Mouse (Mus musculus): Measurements from ENCODE around the gene Procr. TPM values are rescaled to one million over a fixed set of nuclear protein-coding genes. Genes with fewer than 3 reads are reported as not detected.

Gene Procr
- 2.8 and 4.1 TPM in 2 replicates for polyA plus RNA-seq (2015; fragmentation: Nextera tagmentation; extraction: Ambion mirVana)

DNA sequence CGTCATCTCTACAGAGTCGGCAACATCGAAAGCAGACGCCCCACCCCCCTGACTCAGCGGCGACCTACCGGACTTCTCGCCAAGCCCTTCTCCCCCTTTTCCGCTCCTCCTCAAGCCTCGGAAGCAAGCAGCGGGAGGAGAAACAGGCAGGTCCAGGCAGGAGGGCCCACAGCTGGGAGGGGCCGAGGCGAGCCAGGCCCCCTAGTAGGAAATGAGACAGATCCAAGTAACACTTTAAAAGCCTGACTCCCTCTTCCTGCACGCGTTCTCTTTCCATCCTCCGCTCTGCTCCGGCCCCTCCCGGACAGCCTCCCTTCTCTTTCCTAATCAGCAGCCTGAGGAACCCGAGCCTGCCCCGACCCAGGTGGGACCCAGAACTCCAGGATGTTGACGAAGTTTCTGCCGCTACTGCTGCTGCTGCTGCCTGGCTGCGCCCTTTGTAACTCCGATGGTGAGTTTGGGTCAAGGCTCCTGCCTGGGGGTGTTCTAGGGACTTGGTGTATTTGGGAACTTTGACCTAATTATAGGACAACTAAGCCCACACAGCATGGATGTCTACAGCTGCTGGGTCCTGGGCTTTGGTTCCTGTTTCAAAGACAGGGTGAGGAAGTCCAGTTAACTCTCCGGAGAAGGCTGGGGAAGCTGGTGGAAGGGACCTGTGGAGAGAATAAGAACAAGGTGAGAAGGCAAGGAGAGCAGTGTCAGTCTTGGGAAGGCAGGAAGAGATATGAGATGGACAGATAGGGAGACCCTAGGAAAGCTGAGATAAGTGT is at the start of gene Procr:
Procr (plus strand) TSS at position 104 of the 773 bp plus-strand sequence.
- Histone ChIP-seq H3K4me3 (peak within 1 kb of the TSS; percentile 23), H3K27ac (no peak within 1 kb of the TSS), H3K4me1 (replicated peaks) (peaks cover 6% of the 10 kb centered on the region), H3K4me2 (peak within 1 kb of the TSS; percentile 54), H3K36me3 (no peaks in the 10 kb centered on the region), H3K9me3 (no peaks in the 10 kb centered on the region), H3K27me3 (peaks cover 17% of the 10 kb centered on the region), H3K9ac (peak within 1 kb of the TSS; percentile 58)
- 3% methylated on average over 25 of the region's 25 CpGs for WGBS
- ATAC-seq (ENCODE audit: low FRiP score): no peak

GRCm38 (mm10) chr2:155701399-155701919 is 49.5 kb upstream of the Procr start:
- no peak overlapping the region for H3K27ac ChIP-seq
- no peak overlapping the region for H3K4me3 ChIP-seq
- no peaks in the 10 kb centered on the region for H3K27me3 ChIP-seq
- 91% methylated on average over 19 of the region's 19 CpGs for WGBS
- no peaks in the 10 kb centered on the region for H3K4me1 ChIP-seq (replicated peaks)
- peaks cover 57% of the 10 kb centered on the region for H3K36me3 ChIP-seq
- no peaks in the 10 kb centered on the region for H3K9me3 ChIP-seq
- no peak overlapping the region for H3K4me2 ChIP-seq
- no peak overlapping the region for H3K9ac ChIP-seq
- no peak for ATAC-seq (ENCODE audit: low FRiP score)

DNA sequence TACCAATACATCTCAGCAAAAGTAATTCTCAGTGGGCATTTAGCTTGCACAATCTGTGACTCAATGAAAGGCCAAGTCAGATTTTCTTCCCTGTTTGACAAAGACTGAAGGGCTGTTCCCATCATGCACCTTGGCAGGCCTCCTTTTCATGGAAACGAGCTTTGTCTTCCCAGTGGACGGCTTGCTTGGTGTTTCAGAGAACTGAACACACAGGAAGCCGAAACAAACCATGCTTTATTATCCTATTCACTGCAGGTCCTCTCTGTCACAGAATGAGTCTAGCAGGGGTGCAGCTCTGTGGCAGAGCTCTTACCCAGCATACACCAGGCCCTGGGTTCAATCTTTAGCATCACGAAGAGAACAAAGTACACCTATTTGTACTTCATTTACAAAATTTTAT is 47.3 kb upstream of the Procr start:
- Histone ChIP-seq H3K4me1 (replicated peaks) (peaks cover 4% of the 10 kb centered on the region; the same call in 1 of the 2 replicates), H3K9ac (no peak overlapping the region), H3K36me3 (peaks cover 74% of the 10 kb centered on the region), H3K4me3 (no peak overlapping the region), H3K27me3 (no peaks in the 10 kb centered on the region), H3K27ac (no peak overlapping the region), H3K9me3 (no peaks in the 10 kb centered on the region), H3K4me2 (no peak overlapping the region)
- no peak for ATAC-seq (ENCODE audit: low FRiP score)
- 11% methylated on average over 4 of the region's 4 CpGs for WGBS

DNA sequence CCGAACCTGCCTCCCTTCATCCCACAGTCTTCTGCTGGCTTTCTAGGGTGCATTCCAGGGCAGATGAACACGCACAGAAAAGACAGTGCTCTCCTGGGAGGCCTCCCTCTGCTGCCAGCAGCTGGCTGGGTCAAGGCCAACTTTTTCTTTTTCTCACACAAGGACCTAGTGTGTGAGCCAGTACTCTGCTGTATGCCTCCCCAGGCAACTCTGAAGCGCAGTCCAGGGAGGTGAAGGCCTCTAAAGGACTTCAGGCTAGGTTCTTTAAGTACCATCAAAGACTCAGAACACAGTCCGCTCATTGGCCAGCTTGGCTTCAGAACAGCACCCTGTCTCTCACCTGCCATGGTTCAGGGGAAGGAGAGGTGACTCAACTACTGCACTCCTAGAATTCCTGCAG is 43.7 kb upstream of the Procr start:
- Histone ChIP-seq H3K4me2 (no peak overlapping the region), H3K9ac (no peak overlapping the region), H3K4me3 (no peak overlapping the region), H3K9me3 (no peaks in the 10 kb centered on the region), H3K4me1 (replicated peaks) (peaks cover 4% of the 10 kb centered on the region; the same call in 1 of the 2 replicates), H3K27ac (no peak overlapping the region), H3K36me3 (peaks cover 90% of the 10 kb centered on the region), H3K27me3 (no peaks in the 10 kb centered on the region)
- 76% methylated on average over 4 of the region's 4 CpGs for WGBS
- no peak for ATAC-seq (ENCODE audit: low FRiP score)

GRCm38 (mm10) chr2:155710557-155710956 is 40.4 kb upstream of the Procr start:
- WGBS: 89% methylated on average over 11 of the region's 11 CpGs
- Histone ChIP-seq H3K27ac (no peak overlapping the region), H3K4me2 (no peak overlapping the region), H3K36me3 (peaks cover 93% of the 10 kb centered on the region), H3K4me1 (replicated peaks) (peaks cover 4% of the 10 kb centered on the region; the same call in 1 of the 2 replicates), H3K27me3 (no peaks in the 10 kb centered on the region), H3K9ac (no peak overlapping the region), H3K4me3 (no peak overlapping the region), H3K9me3 (no peaks in the 10 kb centered on the region)
- no peak for ATAC-seq (ENCODE audit: low FRiP score)

- no peak for ATAC-seq (ENCODE audit: low FRiP score)
- H3K4me2 ChIP-seq: no peak overlapping the region
- no peak overlapping the region for H3K4me3 ChIP-seq
- no peaks in the 10 kb centered on the region for H3K9me3 ChIP-seq
- 86% methylated on average over 12 of the region's 12 CpGs for WGBS
- H3K4me1 ChIP-seq (replicated peaks): no peaks in the 10 kb centered on the region
- H3K27me3 ChIP-seq: no peaks in the 10 kb centered on the region
- H3K27ac ChIP-seq: no peak overlapping the region
- H3K36me3 ChIP-seq: peaks cover 94% of the 10 kb centered on the region
- no peak overlapping the region for H3K9ac ChIP-seq
These were observed 33.6 kb upstream of the Procr start for GRCm38 (mm10) chr2:155717082-155717990.

GRCm38 (mm10) chr2:155720585-155720984 is 30.3 kb upstream of the Procr start:
- Histone ChIP-seq H3K4me2 (no peak overlapping the region), H3K9me3 (no peaks in the 10 kb centered on the region), H3K9ac (no peak overlapping the region), H3K4me3 (no peak overlapping the region), H3K27ac (no peak overlapping the region), H3K4me1 (replicated peaks) (no peaks in the 10 kb centered on the region), H3K36me3 (peaks cover 91% of the 10 kb centered on the region), H3K27me3 (no peaks in the 10 kb centered on the region)
- 94% methylated on average over 5 of the region's 5 CpGs for WGBS
- ATAC-seq (ENCODE audit: low FRiP score): no peak

- no peaks in the 10 kb centered on the region for H3K27me3 ChIP-seq
- no peak overlapping the region for H3K4me3 ChIP-seq
- H3K36me3 ChIP-seq: peaks cover 73% of the 10 kb centered on the region
- no peak overlapping the region for H3K4me2 ChIP-seq
- no peak overlapping the region for H3K27ac ChIP-seq
- H3K9me3 ChIP-seq: no peaks in the 10 kb centered on the region
- peaks cover 14% of the 10 kb centered on the region for H3K4me1 ChIP-seq (replicated peaks)
- WGBS: 84% methylated on average over 5 of the region's 5 CpGs
- H3K9ac ChIP-seq: no peak overlapping the region
- ATAC-seq (ENCODE audit: low FRiP score): no peak
These were observed 26.9 kb upstream of the Procr start for GRCm38 (mm10) chr2:155724036-155724435.

GRCm38 (mm10) chr2:155724526-155724925 is 26.4 kb upstream of the Procr start:
- Histone ChIP-seq H3K9ac (no peak overlapping the region), H3K27ac (no peak overlapping the region), H3K4me2 (no peak overlapping the region), H3K36me3 (peaks cover 68% of the 10 kb centered on the region), H3K27me3 (no peaks in the 10 kb centered on the region), H3K9me3 (no peaks in the 10 kb centered on the region), H3K4me1 (replicated peaks) (peaks cover 14% of the 10 kb centered on the region), H3K4me3 (no peak overlapping the region)
- ATAC-seq (ENCODE audit: low FRiP score): no peak
- WGBS: 93% methylated on average over 6 of the region's 6 CpGs

DNA sequence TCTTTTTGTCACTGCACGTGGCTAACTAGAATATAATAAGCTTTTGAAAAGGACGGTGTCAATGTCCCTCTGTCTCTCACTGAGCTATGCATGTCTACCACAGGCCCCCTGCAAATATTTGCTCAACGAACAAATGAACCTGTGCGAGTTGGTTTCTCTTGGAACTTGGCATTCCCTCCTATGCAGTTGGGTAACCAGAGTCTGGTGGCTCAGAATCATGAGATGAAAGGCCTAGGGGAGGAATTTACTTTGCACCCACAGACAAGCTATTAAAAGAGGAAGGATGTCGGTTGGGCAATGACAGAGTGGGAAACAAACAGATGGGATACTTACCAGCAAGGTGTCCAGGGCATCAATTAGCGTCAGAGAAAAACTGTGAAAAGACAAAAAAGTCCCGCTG is 24.6 kb upstream of the Procr start:
- Histone ChIP-seq H3K9ac (no peak overlapping the region), H3K36me3 (peaks cover 53% of the 10 kb centered on the region), H3K9me3 (no peaks in the 10 kb centered on the region), H3K4me3 (no peak overlapping the region), H3K27me3 (no peaks in the 10 kb centered on the region), H3K4me1 (replicated peaks) (peaks cover 14% of the 10 kb centered on the region), H3K4me2 (no peak overlapping the region), H3K27ac (no peak overlapping the region)
- 85% methylated on average over 7 of the region's 7 CpGs for WGBS
- no peak for ATAC-seq (ENCODE audit: low FRiP score)

DNA sequence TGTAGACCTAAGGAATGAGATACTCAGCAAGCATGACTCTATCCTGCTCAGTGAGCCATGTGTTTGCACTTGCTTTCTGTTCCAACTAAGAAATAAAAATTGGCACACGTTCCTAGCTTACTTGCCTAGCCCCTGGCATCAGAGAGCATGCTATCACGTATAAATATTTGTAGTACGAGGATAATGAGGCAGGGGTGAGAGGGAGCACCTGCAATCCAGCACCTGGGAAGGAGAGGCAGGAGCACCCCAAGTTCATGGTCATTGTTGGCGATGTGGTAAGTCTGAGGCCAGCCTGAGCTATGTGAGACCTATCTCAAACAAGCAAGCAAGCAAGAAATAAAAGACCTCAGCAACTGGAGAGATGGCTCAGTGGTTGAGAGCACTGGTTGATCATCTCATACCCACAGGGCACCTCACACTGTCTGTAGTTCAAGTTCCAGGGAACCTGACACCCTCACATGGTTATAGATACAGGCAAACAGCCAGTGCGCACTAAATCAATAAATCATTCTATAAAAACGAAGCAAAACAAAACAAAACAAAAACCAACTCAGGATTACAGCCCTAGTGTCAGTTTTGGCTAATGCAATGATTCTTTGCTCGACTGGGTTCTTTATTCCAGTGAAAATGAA is 23.0 kb upstream of the Procr start:
- Histone ChIP-seq H3K9ac (no peak overlapping the region; the same call in 1 of the 2 replicates), H3K4me3 (peak overlapping the region; percentile 92), H3K36me3 (peaks cover 37% of the 10 kb centered on the region), H3K4me2 (peak overlapping the region; percentile 98), H3K27me3 (0 out of 2 replicates have a peak, but pooled peaks cover 5% of the 10 kb centered on the region), H3K27ac (no peak overlapping the region), H3K4me1 (replicated peaks) (peaks cover 14% of the 10 kb centered on the region), H3K9me3 (no peaks in the 10 kb centered on the region)
- no peak for ATAC-seq (ENCODE audit: low FRiP score)
- WGBS: 85% methylated on average over 7 of the region's 7 CpGs

- 4% methylated on average over 15 of the region's 15 CpGs for WGBS
- Histone ChIP-seq H3K36me3 (peaks cover 29% of the 10 kb centered on the region), H3K9me3 (no peaks in the 10 kb centered on the region), H3K27ac (peak overlapping the region; percentile 84), H3K9ac (peak overlapping the region; percentile 93), H3K4me3 (peak overlapping the region; percentile 92), H3K27me3 (0 out of 2 replicates have a peak, but pooled peaks cover 5% of the 10 kb centered on the region), H3K4me2 (peak overlapping the region; percentile 98), H3K4me1 (replicated peaks) (peaks cover 14% of the 10 kb centered on the region)
- ATAC-seq (ENCODE audit: low FRiP score): peak; percentile 53
These were observed 22.2 kb upstream of the Procr start for GRCm38 (mm10) chr2:155728742-155729141.
